Mouse (Mus musculus) c-Kit-positive CD71-negative TER-119-negative erythroid progenitor cells, embryonic 14.5 days (primary cell): ENCODE measurements around the gene Sorcs3.

ENCODE experiments used
- DNase-seq: peaks from one replicate; pipeline ENCODE4 v3.0.0-alpha.2; 2013; ENCODE audit warnings: low read depth

The Sorcs3 gene

GRCm38 (mm10) chr19:48706924-48707320 is 501.1 kb downstream of the Sorcs3 start:
- DNase-seq, result no peak

- DNase-seq, result no peak
These were observed 520.1 kb downstream of the Sorcs3 start for GRCm38 (mm10) chr19:48725851-48726419.

- no peak for DNase-seq
These were observed 521.2 kb downstream of the Sorcs3 start for GRCm38 (mm10) chr19:48727048-48727447.

- no peak for DNase-seq
These were observed 521.8 kb downstream of the Sorcs3 start for GRCm38 (mm10) chr19:48727601-48728000.

- DNase-seq, result no peak
These were observed 525.9 kb downstream of the Sorcs3 start for GRCm38 (mm10) chr19:48731731-48732130.

GRCm38 (mm10) chr19:48734370-48734769 is 528.5 kb downstream of the Sorcs3 start:
- DNase-seq, result no peak

- DNase-seq, result no peak
These were observed 531.7 kb downstream of the Sorcs3 start for GRCm38 (mm10) chr19:48737554-48737953.

- DNase-seq, result no peak
These were observed 549.3 kb downstream of the Sorcs3 start for GRCm38 (mm10) chr19:48755156-48755555.

- DNase-seq, result no peak
These were observed 551.0 kb downstream of the Sorcs3 start for GRCm38 (mm10) chr19:48756831-48757230.

- no peak for DNase-seq
These were observed 560.7 kb downstream of the Sorcs3 start for GRCm38 (mm10) chr19:48766524-48766923.

GRCm38 (mm10) chr19:48771565-48771964 is 565.7 kb downstream of the Sorcs3 start:
- DNase-seq, result no peak

GRCm38 (mm10) chr19:48779095-48779765 is 573.4 kb downstream of the Sorcs3 start:
- DNase-seq, result no peak

- no peak for DNase-seq
These were observed 575.0 kb downstream of the Sorcs3 start for GRCm38 (mm10) chr19:48780813-48781212.

- no peak for DNase-seq
These were observed 576.3 kb downstream of the Sorcs3 start for GRCm38 (mm10) chr19:48782024-48782721.

- DNase-seq, result no peak
These were observed 581.4 kb downstream of the Sorcs3 start for GRCm38 (mm10) chr19:48787269-48787668.

- no peak for DNase-seq
These were observed 598.7 kb downstream of the Sorcs3 start for GRCm38 (mm10) chr19:48804546-48804945.

- DNase-seq, result no peak
These were observed 605.7 kb downstream of the Sorcs3 start for GRCm38 (mm10) chr19:48811541-48811940.

- no peak for DNase-seq
These were observed 608.0 kb downstream of the Sorcs3 start for GRCm38 (mm10) chr19:48813823-48814222.

GRCm38 (mm10) chr19:48815064-48815463 is 609.2 kb downstream of the Sorcs3 start:
- DNase-seq, result no peak

- DNase-seq, result no peak
These were observed 614.9 kb downstream of the Sorcs3 start for GRCm38 (mm10) chr19:48820493-48821282.

- DNase-seq, result no peak
These were observed 615.5 kb downstream of the Sorcs3 start for GRCm38 (mm10) chr19:48821283-48821715.

GRCm38 (mm10) chr19:48834342-48834741 is 628.5 kb downstream of the Sorcs3 start:
- DNase-seq, result no peak
